Mouse (Mus musculus): ENCODE measurements at regions not wholly inside any gene's neighbourhood (a gene's known extent, or its start where the extent isn't known, plus 50 kb on each side); places are given as distances from the start of the nearest gene placed in this dataset.
A peak's percentile ranks its signal among the peaks of the same experiment; 100 is the strongest.

- no peak for DNase-seq
These were observed 53.2 kb downstream of the Fam43a start for GRCm38 (mm10) chr16:30652692-30653091.

DNA sequence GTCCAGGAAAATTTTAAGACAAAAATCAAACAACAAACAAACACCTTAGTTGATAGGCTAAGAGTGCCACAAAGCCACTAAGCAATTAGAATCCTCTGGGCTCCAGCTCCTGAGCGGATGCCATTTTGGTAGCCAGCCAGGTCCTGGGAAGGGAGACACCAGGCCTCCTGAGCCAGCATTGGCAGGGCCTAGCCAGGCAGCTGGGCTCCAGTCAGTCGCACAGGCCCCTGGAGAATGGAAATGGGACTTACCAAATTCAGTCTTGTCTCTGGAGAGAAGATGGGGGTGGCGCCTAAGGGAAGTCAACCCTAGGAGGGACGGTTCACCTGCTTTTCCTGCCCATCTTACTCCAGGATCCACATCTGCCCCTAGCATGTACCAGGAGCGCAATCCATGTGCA lies 54.3 kb downstream of the Fam43a start:
- peak; percentile 61 for DNase-seq

DNA sequence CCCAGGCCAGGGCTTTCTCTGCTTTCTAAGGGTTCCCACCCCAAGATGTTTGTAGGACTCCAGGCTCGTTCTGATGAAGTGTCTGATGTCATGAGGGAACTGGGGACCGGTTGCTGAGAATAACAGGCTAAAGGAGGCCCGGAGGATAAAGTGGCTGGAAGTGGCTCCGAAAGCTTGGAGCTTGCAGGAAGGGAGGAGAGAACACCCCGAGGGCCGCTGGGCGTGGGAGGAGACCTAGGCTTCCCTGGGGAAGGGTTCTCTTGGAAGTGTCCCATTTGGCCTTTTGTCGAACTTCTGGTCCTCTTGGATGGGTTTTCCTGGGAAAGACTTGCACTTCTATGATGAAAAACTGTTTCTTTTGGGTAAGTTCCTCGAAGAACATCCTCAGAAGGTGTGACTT lies 54.7 kb downstream of the Fam43a start:
- no peak for DNase-seq

DNA sequence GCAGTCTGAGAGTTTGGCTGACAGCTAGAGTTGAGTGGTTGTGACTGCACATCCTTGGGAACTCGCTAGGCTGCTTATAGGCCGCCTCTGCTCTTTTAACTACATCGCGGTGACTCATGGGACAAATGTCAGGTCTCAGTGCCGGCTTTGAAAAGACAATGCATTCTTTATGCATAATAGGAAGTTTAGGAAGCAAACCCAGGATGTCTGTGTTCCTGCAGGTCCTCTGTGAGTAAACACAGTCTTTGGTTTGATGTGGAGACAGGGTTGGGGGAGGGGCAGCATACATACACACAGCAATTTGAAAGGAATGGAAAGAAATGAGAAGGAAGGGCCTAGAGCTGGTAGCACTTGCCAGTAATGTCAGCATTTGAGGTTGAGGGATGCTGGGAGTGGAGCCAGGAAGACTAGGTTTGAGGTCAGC lies 56.3 kb downstream of the Fam43a start:
- DNase-seq: peak; percentile 71

GRCm38 (mm10) chr16:30656881-30657280 lies 57.4 kb downstream of the Fam43a start:
- no peak for DNase-seq

GRCm38 (mm10) chr16:30658921-30659320 lies 59.4 kb downstream of the Fam43a start:
- no peak for DNase-seq

DNA sequence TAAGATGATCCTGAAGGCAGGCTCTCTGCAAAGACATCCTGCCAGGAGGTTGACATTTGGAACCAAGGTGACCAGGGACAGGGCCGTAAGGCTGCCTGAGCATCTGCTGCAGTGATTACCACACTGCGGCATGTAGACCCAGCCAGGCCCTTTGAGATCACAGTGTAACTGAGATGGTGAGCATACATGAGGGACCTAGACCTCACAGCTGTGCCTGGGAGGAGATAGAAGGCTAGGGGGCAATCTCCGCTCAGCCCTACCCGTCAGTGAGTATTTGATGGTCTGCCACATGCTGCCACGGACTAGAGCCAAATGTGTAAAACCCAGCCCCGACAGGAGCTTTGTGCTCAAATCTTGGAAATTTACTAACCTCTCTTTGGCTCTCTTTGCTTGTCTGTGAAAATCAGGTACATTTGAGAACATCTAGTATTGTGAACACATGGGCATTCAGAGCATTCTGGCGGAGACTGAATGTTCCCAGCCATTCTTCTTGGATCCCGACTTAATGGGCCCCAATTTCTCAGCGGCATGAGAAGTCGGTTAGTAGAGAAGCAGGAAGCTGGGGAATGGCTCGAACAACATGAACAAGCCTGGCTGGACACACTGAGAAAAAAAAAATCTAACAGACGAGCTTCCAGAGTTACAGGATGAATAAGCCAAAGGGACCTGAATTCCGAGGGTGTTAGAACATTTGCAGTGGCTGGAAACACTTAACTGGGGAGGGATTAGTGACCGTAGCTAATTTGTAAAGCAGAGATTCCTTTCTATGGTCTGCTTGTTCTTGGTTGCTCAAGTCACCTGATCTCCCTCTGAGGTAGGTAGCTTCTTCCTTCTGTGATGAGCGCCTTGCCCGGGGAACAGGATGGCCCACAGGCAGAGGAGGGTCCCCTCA lies 61.8 kb downstream of the Fam43a start:
- no peak for DNase-seq

GRCm38 (mm10) chr16:30663055-30663454 lies 63.5 kb downstream of the Fam43a start:
- DNase-seq: no peak

DNA sequence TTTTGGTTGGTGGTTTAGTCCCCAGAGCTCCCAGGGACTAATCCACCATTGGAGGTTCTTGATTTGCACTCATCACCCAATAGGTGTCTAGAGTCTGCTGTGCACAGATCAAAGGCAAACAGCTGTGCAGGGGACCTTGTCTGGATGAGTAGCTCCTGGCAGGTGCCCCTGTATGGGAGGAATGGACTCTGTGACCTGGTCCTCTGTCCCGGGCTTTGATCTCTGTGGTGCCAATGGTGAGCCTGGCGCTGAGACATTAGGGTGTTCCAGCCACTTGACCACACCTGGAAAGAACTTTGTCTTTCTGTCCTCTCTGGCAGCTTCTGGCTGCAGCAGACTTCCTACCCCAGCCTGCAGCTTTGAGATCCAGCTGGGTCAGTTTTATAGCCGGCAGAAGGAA lies 64.4 kb downstream of the Fam43a start:
- DNase-seq: no peak

GRCm38 (mm10) chr16:30664433-30664832 lies 64.9 kb downstream of the Fam43a start:
- DNase-seq: no peak

DNA sequence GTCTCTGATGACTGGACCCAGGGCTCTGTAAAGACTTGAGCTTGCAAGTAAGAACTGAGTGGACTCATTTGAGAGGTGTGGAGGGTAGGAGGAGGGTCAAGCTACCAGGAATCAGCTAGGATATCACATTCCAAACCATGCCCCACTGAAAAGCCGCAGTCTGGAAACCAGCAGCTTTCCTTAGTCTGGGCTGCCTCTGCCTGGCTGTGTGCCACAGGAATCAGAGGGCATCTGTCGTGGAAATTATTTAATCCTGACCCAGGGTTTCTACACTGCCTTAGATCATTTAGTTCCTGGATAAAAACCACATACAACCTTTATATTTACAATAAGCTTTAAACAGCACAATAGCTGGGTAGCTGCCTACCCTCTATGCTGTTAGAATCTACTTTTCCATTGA lies 66.4 kb downstream of the Fam43a start:
- no peak for DNase-seq

GRCm38 (mm10) chr16:30669883-30670282 lies 70.4 kb downstream of the Fam43a start:
- DNase-seq: peak; percentile 34

- no peak for DNase-seq
These were observed 72.1 kb downstream of the Fam43a start for GRCm38 (mm10) chr16:30671584-30671983.

DNA sequence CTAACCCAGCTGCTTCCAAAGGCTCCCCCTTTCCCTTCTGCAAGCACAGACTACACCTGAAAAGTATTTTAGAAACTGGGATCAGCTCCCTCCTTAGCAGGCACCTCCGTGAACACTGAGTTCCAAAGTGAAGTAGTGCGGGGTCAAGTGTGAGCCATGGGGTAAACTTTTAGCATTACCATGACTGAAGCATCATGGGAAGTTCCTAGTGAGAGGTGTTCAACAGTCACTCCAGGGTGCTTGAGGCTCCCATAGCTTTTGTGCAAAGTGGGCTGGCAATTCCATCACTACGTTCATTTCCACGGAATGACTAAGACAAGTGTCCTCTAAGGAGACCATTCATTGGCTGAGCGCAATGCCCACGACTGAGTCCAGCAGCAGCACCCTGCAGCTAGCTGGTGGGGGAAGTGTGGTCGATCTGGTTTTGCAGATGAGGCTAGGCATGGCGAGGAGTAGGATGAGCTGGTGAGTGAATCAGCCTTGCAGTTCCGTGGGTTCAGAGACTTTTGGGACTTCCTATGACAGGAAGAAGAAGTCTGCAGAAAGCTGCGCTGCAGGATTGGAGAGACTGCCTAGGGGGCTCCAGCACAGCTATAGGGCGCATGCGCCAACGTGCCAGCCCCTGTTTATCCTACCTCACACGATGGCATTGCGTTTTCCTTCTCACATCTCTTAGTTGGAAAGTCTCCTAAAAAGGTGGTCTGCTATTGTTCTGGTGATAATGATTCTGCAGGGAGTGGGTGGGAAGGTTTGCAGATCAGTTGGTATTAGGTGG lies 73.4 kb downstream of the Fam43a start:
- DNase-seq: no peak

DNA sequence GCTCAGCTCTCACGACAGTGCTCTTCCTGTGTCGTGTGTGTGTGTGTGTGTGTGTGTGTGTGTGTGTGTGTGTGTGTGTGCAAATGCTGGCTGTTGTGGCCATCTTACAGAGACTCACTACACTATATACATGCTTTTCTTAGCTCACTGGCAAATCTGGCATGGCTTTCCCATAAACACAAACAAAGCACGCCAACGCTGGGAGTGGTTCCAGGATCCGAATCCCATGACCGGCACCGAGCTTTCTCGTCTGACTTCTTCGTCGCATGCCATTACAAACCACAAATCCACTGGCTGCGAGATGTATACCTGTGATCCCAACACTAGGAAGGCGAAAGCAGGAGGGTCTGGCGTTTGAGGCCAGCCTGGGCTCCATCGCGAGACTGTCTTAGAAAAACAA lies 74.1 kb downstream of the Fam43a start:
- DNase-seq: peak; percentile 43

DNA sequence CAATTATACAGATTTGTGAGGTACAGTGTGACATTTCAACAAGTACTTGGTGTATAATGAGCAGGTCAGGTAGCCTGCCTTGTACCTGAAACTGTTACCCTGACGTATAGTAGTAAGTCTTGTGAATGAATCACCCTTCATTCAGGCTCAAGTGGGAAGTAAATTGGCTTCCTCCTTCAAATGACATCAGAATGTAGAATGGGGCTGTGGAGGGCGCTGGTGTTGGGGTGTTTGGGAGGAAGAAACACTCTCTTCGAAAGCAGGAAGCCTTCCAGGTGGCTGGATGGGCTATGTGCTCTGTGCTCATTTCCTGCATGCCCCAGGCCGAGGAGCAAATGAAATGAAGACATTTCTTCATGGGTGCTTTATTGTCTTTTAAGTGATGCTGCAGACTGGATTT lies 76.3 kb downstream of the Fam43a start:
- DNase-seq: no peak

DNA sequence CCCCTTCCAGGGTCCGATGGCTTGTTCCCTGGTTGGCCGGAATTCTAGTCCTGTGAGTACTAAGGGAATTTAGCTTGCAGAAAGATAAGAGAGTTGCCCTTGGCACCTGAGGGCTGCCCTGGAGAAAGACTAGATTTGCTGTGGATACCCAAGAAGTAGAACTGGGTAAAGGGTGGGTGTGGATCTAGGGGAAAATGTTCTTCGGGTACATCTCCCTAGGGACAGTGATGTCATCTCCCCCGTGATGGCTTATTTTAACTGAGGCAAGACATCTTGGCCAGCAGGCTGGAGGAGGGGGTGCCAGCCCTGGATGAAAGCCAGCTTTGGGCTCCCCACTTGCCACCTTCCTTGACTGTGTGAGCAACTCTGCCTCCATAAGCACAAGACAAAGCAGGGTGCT lies 77.5 kb downstream of the Fam43a start:
- no peak for DNase-seq

DNA sequence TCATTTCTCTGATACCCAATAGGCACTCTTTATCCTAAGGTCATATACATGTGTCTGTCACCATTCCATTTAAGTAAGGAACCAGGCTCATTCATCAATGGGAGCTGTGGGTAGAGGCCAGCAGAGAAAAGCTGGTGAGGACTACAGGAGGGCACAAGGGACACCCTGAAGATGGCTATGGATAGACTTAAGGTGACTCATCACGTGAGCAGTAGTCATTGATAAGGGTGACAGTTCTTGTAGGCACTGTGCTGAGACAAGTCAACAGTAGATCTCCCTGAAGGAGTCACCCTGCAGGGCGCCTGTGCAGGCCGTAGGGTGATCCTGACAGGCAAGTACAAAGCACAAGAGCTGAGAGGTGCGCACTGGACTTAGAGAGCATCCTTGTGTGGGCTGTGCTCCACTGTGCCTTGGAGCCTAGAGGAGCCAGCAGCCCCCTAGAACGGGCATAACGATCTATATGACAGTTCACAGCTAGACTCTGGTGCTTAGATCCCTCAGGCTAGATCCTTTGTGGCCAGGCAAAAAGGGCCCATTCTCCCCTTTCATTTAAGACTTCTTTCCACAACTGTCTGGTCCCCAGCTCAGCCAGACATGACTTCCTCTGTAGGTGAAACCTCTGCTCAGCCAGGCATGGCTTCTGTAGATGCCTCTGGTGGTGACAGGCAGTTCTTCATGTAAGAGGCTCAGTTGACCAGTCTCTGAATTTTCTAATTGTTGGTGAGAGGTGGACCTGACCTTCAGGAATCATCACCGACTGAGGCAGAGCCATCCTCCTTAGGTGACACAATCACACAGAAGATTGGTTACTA lies 78.6 kb downstream of the Fam43a start:
- no peak for DNase-seq

DNA sequence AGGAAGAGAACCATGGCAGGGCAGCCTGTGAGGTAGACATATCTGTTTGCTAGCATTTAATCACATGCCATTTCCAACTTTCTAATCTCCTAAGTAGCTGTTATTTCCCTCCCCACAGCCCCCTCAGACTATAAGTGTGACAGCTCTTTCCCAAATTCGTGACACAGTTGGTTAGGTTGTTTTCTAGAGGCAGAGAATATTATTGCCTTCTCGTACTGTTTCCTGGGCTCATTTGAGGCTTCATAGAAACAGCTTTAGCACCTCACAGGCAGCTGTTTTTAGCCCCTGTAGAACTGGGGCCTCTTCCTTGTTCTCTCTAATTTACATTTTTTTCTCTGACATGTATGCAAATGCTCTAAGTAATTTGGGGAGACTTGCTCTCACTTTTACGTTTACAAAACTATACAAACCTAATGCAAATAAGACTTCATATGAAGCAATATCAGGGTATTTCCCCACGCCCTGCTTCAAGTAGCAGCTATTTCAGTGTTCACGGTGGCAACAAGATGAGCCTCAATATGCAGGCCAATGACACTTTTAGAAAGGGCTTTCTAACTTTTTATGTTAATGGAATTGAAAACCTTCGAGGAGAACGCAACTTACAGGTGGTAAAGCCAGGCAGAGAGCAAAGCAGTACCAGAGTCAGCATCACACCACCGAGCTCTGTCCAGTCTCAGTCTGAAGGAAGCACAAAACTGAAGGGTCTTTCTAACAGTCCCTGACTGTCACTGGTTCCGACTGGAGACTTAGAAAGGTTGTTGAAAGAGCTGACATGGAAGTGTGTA lies 79.4 kb downstream of the Fam43a start:
- no peak for DNase-seq

DNA sequence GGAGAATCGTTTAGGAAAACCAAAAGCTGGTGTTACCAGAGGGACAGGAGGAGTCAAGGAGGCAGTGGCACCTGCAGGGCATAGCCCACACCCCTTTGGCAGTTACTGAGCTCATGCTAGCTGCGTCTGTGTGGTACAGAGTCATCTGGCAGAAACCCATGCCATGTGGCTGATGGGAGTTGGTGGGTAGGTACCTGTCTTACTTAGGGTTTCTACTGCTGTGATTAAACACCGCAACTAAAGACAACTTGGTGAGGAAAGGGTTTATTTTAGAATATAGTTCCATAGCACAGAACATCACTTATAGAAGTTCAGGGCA lies 79.9 kb downstream of the Fam43a start:
- DNase-seq: no peak

DNA sequence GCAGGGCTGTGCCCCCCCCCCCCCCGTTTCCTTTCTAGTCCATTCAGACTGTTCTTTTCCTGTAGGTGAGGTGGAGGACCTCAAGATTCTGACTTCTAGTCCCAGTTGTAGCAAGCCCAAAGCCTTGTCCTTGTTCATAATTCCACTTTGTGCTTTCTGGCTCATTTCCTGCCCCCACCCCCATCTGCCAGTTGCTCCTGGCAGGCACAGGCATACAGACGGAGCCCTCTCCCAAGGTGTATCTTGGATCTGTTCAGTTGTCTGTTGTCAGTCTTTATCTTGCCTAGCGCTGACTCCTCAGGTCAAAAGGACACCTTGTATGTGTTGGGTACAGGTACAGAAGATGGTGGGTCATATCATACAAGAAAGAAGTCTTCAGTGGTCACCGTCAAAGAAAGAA lies 81.9 kb downstream of the Fam43a start:
- no peak for DNase-seq

GRCm38 (mm10) chr16:30683986-30684385 lies 84.5 kb downstream of the Fam43a start:
- DNase-seq: peak; percentile 70

DNA sequence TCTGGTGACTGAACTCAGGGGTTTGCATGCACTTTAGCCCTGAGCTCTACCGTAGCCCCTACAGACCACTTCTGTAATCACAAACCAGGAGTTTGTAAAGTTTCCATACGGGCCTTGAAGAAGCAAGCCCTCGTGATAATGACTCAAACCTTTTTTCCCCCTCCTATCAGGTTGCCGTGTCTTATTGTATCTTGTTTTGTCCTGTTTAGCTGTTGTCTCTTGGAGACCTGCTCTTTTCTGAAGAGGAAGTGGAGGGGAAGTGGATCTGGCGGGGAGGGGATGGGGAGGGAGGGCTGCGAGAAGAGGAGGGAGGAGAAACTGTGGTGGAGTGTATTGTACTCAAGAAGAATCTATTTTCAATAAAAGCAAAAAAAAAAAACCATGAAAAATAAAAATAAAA lies 87.0 kb downstream of the Fam43a start:
- DNase-seq: no peak

All from lung, postnatal 10 days (tissue).